Mouse (Mus musculus) heart, postnatal 36 days (tissue): Measurements from ENCODE around the gene Shisal1. TPM values are rescaled to one million over a fixed set of nuclear protein-coding genes. Genes with fewer than 3 reads are reported as not detected.
A peak's percentile ranks its signal among the peaks of the same experiment; 100 is the strongest.

Experiments
- DNase-seq, 2 experiments: peaks; one replicate each; pipeline ENCODE4 v3.0.0; 2021 to 2022
- intact Hi-C: fragments of 180-260 bp; cut with DNase I; formaldehyde crosslinking; loops from one replicate; pipeline ENCODE4 v1.15.1; 2025
- total RNA-seq, 2 experiments: library from RNA; stranded (reverse); gene quantifications; 2 replicates each; pipeline ENCODE4 v1.2.3; 2021

Gene Shisal1
- total RNA-seq, 2 experiments from 2014 or later: 1.0 to 1.1 TPM

- peak in 1 of 2 experiments; percentile 51 for DNase-seq
- intact Hi-C loops: loop anchor here (10.0 kb wide), 1 partner anchor 216 kb away; no protein-coding TSS in a partner anchor
Measured at GRCm38 (mm10) chr15:84430482-84430881, 16.4 kb downstream of the Shisal1 start.

GRCm38 (mm10) chr15:84427624-84428023 is 19.3 kb downstream of the Shisal1 start:
- intact Hi-C loops: loop anchor here (10.0 kb wide), 1 partner anchor 293 kb away; no protein-coding TSS in a partner anchor
- no peak for DNase-seq

GRCm38 (mm10) chr15:84425733-84426132 is 21.2 kb downstream of the Shisal1 start:
- intact Hi-C loops: loop anchor here (10.0 kb wide), 1 partner anchor 291 kb away; no protein-coding TSS in a partner anchor
- no peak for DNase-seq

GRCm38 (mm10) chr15:84423781-84424180 is 23.1 kb downstream of the Shisal1 start:
- no peak for DNase-seq
- intact Hi-C loops: loop anchor here (10.0 kb wide), 1 partner anchor 289 kb away; no protein-coding TSS in a partner anchor

- DNase-seq: no peak
- intact Hi-C loops: loop anchor here (5.0 kb wide), 1 partner anchor 121 kb away; no protein-coding TSS in a partner anchor
Measured at GRCm38 (mm10) chr15:84418266-84418610, 28.7 kb downstream of the Shisal1 start.

GRCm38 (mm10) chr15:84417592-84418265 is 29.2 kb downstream of the Shisal1 start:
- no peak for DNase-seq
- intact Hi-C loops: loop anchor here (5.0 kb wide), 1 partner anchor 120 kb away; no protein-coding TSS in a partner anchor

- intact Hi-C loops: loop anchor here (5.0 kb wide), 1 partner anchor 120 kb away; no protein-coding TSS in a partner anchor
- DNase-seq: no peak
Measured at GRCm38 (mm10) chr15:84417017-84417416, 29.9 kb downstream of the Shisal1 start.

- intact Hi-C loops: no loop called here
- DNase-seq: no peak
Measured at GRCm38 (mm10) chr15:84414040-84414848, 32.7 kb downstream of the Shisal1 start.

GRCm38 (mm10) chr15:84412409-84412808 is 34.5 kb downstream of the Shisal1 start:
- peak; percentile 45 to 62 for DNase-seq
- intact Hi-C loops: no loop called here

GRCm38 (mm10) chr15:84410052-84410451 is 36.8 kb downstream of the Shisal1 start:
- DNase-seq: no peak
- intact Hi-C loops: no loop called here

GRCm38 (mm10) chr15:84408576-84408975 is 38.3 kb downstream of the Shisal1 start:
- intact Hi-C loops: no loop called here

GRCm38 (mm10) chr15:84405759-84406158 is 41.1 kb downstream of the Shisal1 start:
- intact Hi-C loops: no loop called here
- DNase-seq: no peak

More at GRCm38 (mm10) chr15:84408576-84408975, 38.3 kb downstream of the Shisal1 start:
- DNase-seq: no peak

- DNase-seq: no peak
- intact Hi-C loops: no loop called here
Measured at GRCm38 (mm10) chr15:84403454-84404113, 43.3 kb downstream of the Shisal1 start.

GRCm38 (mm10) chr15:84398617-84399016 is 48.3 kb downstream of the Shisal1 start:
- intact Hi-C loops: no loop called here
- no peak for DNase-seq

GRCm38 (mm10) chr15:84397663-84398169 is 49.2 kb downstream of the Shisal1 start:
- DNase-seq: no peak
- intact Hi-C loops: no loop called here

- no peak for DNase-seq
- intact Hi-C loops: no loop called here
Measured at GRCm38 (mm10) chr15:84395341-84396067, 51.4 kb downstream of the Shisal1 start.

GRCm38 (mm10) chr15:84393341-84393740 is 53.6 kb downstream of the Shisal1 start:
- DNase-seq: no peak
- intact Hi-C loops: no loop called here

GRCm38 (mm10) chr15:84392840-84393239 is 54.1 kb downstream of the Shisal1 start:
- intact Hi-C loops: no loop called here
- DNase-seq: no peak

- no peak for DNase-seq
- intact Hi-C loops: no loop called here
Measured at GRCm38 (mm10) chr15:84392131-84392530, 54.8 kb downstream of the Shisal1 start.

- no peak for DNase-seq
Measured at GRCm38 (mm10) chr15:84388698-84389131, 58.2 kb downstream of the Shisal1 start.

More at GRCm38 (mm10) chr15:84388698-84389131, 58.2 kb downstream of the Shisal1 start:
- intact Hi-C loops: no loop called here
